Mouse (Mus musculus) thymus, postnatal 36 days (tissue): ENCODE results near the gene Ccr1l1.

Source experiments
- DNase-seq, 2 experiments: peaks; one replicate each; pipeline ENCODE4 v3.0.0; 2022; ENCODE audit warnings: mixed read lengths in 2 of 2

Ccr1l1 gene

GRCm38 (mm10) chr9:123957911-123958413, 20.2 kb downstream of the Ccr1l1 start:
- DNase-seq: no peak

GRCm38 (mm10) chr9:123956892-123957291, 21.3 kb downstream of the Ccr1l1 start:
- no peak for DNase-seq

GRCm38 (mm10) chr9:123953551-123953950, 24.7 kb downstream of the Ccr1l1 start:
- DNase-seq: no peak

- DNase-seq: no peak
These were observed 27.0 kb downstream of the Ccr1l1 start for GRCm38 (mm10) chr9:123951176-123951575.

DNA sequence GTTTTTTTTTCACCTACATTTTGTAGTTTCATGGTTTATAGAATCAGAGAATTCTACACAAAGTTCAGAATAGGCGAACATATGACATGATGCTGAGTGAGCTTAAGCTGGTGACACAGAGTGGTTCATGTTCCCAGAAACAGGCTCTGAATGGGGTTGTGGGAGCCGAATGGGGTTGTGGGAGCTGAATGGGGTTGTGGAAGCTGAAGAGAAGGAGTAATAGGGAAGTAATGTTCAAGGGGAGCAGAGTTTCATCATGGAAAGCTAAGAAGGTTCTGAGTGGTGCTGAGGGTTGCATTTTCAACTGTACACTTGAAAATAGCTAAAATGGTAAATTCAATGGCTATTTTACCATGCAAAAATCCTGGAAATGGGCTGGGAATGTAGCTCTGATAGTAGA, 28.8 kb downstream of the Ccr1l1 start:
- DNase-seq: no peak

DNA sequence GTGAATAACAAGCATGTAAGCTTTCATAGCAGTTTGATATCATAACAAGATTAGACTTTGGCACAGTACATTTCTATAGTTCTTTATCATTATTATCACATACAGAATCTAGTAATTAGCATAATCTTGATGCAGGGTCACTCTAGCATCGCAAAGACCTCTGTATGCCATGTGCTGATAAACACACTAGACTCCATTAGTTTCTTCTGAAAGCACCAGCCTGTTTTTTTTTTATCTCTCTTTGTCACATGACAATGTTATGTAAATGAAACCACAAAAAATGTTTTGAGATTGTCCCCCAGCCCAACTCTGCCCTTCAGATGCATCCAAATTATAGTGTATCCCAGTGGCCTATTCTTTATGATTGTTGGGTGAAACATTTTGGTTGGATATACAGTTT, 30.4 kb downstream of the Ccr1l1 start:
- DNase-seq: no peak

GRCm38 (mm10) chr9:123942025-123942424, 36.2 kb downstream of the Ccr1l1 start:
- no peak for DNase-seq

- no peak for DNase-seq
These were observed 36.9 kb downstream of the Ccr1l1 start for GRCm38 (mm10) chr9:123941316-123941715.

GRCm38 (mm10) chr9:123940628-123941027, 37.6 kb downstream of the Ccr1l1 start:
- DNase-seq: no peak

GRCm38 (mm10) chr9:123940168-123940567, 38.0 kb downstream of the Ccr1l1 start:
- no peak for DNase-seq

DNA sequence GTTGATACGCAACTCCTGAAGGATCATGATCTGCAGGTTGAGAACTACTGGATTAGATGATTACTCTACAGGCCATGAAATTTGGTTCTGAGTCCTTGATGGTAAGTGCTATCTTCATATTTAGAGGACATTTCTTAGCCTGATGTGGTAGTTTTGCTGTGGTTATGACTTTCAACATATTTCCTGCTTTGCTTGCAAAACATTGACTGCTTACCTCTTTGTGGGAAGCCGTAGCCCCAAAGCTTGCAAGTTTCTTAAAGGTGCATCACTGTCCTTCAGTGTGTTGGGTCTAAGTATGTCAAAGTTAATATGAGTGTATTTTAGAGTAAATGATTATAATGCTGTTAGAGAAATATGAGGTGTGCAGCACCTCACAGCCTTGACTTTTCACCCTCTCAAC, 40.2 kb downstream of the Ccr1l1 start:
- DNase-seq: no peak

DNA sequence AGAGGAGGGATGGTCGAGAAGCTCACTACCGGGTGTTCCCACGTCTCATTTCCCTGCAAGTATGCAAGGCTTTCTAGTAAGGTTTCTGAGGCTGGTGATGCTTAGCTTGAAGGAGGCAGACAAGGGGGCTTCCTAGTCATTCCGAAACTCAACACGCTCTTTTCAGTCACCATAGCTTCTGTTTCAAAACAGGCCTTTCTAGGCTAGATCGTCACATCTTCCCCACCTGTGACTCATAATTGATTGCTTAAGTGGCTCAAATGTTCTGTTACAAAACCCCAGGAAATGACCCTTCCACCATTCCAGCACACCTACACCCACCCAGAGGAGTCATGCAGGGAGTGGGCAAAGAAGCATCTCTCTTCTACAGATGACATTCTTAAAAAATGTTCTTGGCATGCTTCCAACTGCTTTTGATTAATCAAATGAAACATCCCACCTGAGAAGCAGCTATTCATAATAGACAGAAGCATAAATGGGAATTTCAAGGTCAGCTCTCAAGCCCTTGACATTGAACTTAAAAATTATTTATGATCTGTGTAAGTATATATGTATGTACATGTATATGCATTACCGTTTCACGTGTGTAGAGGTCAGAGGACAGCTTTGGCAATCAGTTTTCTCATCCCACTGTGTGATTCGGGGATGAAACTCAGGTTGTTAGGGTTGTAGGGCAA, 41.5 kb downstream of the Ccr1l1 start:
- no peak for DNase-seq

DNA sequence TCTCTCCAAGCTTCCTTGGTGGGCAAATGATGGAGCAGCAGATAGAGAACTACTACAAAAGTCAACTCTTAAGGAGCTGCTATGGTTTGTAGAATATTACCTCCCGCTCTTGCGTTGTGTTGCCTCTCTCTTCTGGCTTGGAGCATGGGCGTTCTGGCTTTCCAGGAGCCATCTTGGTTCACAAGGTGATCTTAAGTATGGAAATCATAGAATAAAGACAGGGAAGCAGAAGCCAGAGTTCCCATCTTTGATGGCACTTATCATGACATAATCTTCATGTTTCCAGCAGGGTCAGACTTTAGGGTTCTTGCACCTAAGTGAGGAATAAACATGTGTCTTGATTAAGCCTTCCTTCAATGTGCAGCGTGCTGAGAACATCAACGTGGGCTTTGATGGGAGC, 42.4 kb downstream of the Ccr1l1 start:
- no peak for DNase-seq

DNA sequence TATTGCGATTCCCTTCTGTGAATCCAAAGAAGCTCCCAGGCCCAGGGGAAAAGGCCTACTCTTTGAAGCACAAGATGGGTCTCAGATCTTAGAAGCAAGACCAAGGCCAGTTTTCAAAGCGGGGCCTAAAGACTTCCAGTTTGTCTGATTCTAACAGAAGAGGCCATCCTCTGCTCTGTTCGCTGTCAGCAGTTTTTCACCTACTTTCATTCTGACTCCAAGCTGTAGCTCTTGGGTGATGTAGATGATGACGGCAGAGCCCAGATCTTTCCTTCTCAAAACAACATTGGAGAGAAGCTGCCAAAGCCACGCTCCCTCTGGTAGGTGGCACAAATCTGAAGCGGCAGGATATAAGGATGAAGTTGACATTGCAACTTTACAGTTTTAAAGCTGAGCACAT, 42.9 kb downstream of the Ccr1l1 start:
- no peak for DNase-seq

DNA sequence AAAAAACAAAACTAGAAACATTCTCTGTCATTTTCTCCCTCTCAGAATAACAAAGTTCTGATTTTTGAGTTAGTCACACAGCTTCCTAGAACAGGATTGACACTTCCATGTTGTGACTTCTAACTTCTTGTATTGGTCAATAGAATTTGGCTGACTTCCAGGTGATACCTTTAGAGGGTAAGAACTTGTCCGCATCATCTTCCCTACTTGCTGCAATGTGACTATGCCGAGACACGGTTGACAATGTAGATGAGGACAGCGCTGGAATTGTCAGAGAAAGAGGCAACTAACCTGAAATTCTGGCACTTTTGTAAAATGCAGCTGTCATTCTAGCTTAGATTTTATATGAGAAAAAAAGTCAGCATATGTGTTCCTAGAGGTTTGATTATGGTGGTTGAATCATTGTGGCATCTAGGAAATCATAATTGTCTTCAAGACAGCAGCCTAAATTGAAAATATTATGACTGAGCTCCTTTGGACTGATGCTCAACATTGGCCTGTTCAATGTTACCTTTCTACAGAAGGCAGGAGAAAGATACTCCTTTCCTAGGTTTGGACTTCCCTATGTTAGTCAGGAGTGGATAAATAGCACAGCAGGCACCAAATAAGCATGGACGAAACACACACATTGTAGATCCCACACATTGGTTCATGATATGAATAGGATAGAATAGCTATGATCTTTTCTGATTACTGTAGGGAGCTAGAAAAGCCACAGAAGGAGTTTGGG, 44.3 kb downstream of the Ccr1l1 start:
- no peak for DNase-seq

DNA sequence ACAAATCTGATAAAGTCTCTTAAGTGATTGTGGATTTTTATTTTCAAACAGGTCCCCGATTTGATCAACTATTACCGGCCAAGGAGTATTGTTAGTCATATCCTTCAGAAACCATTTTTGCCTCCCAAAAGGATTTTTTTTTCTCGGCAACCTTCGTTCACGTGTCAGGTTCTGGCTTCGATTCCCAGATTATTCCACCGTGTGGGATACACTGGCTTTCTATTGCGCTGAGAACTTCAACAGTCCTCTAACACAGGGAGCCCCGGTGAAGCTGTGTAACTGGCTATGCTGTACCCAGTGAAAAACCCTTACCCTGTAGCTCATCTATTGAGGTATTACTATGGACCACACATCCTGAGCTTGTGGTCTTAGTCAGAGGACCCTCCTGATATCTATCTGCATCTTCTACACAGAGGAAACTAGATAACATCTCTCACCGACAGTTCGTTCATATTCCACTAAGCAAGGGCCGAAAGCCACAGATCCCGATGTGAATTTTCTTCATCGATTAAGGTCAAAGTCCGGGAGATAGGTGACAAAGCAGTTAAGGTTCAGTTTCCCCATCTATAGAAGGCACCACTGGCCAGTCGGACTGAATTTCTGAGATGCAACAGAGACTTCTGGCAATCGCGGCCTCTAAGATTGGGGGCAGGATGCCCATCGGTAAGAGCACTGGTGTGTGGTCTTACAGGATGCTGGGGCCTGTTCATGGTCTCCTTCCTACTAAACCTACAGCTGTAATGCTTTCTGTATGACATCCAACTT, 45.1 kb downstream of the Ccr1l1 start:
- no peak for DNase-seq

DNA sequence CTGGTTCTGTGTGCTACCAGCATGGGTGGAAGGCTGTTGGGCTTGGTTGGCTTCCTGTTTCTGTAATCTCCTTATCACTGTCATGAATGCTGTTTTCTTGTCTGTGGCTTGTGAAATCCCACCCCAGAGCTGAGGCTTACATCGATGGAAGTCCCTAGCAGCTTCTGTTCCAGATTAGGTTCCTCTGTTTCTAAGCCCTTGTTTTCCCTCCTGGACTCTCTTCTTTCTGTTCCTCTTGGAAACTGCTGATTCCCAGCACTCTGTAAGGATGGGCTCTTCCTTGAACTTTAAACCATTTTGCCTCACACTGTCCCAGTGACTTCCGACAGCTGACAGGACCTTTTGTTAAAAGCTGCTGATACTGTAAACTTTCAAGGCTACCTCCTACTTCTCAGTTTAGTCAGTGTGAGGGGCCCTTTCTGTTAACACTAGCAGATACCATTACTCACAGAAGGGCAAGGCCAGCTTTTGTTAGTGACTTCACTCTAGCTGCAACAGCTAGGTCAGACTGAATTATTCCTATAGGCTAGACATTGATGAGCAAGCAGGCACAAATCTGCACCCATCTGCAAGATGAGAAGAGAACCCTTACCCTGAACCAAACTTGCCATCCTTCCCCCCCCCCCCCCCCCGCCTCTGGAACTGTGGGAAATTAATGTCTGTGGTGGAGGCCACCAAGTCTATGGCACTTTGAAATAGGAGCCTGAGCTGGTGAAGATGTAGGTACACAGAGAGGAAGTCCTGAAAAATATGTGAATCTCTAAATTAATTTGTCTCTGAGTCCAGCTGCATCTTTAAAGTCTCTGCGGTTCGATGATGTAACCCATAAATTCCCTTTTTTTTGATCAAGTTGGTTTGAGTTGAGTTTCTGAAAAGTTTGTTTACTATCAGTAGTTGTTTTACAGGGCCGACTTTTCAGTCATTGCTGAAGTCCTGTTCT, 46.2 kb downstream of the Ccr1l1 start:
- DNase-seq: peak; percentile 15 to 32

DNA sequence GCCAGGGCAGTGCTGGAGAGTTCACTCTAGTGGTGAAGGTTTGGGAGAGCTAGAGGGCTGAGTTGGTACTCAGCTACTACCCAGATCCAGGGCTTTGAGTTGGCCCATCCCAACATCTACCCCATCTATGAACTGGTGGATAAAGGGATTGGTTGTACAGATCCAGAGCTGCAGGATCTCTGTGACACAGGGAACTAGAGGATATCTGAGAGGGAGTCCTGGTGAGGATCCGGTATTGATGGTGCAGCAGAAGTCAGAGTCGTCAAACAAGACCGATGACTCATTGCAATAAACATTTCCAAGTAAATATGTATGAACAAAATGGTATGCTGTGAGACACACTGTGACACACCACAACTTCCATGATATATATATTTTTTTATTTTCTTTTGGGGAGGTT, 47.3 kb downstream of the Ccr1l1 start:
- DNase-seq: no peak

GRCm38 (mm10) chr9:123930476-123930875, 47.7 kb downstream of the Ccr1l1 start:
- DNase-seq: peak in 1 of 2 experiments; percentile 15

DNA sequence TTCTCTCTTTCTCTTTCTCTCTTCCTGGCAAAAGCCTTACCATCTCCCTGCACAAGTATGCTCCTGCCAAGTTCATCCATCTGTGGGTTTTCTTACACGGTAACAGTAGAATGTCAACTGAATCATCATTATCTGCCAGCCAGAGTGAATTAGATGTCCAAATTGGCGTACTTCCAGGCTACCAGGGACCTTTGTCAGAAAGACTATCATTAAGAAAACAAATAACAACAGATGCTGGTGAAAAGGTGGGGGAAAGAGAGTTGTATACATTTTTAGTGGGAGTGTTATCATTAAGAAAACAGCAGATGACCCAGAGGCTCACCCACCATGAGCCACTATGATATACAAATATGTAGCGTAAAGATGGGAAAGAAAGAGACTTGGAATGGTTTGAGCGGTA, 48.3 kb downstream of the Ccr1l1 start:
- DNase-seq: no peak

DNA sequence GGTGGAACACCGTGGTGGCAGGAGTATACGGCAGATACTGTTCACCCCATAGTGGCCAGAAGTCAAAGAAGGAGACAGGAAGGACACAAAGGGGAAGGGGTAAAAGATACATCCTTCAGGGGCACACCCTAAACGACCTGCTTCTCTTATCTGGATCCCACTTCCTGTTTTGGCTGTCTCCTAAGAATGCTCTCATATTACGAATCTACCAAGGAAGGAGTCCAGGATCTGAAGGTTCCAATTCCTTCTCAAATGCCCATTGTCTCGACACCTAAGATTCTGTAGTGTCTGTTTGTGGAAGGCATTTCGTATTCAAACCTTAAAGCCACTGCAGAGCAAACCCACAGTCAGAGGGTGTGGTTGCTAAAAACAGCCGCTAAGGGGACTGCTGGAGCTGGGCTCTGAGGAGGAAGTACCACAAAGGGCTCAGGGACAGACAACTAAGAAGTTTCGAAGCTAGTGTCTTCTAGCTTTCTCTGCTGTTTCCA, 49.4 kb downstream of the Ccr1l1 start:
- peak; percentile 65 to 76 for DNase-seq

DNA sequence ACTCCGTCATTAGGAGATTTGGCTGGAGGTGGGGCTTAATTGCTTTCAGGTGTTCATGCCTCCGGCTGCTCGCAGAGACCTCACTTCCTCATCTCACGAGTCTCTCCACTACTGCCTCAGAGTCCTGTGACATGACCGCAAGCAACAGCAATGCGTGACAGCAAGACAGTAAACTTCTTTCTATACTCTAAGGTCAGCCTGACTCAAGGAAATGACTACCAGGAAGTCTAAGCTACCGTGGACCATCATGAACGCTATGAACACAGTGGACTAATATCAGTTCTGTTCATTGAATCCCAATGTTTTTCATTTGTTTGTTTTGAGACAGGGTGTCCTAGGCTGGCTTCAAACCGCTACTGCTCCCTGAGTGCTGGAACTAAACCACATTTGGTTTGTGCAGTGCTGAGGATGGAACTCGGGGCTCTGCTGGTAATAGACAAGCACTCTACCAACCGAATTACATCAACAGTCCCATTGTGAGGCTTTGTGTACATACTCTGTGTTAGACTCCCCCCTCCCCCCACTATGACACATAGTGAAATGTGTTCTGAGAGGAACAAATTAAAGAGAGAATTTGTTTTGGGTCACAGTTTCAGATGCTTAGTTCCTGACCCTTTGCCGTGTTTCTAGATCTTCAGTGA, 50.0 kb downstream of the Ccr1l1 start:
- DNase-seq: peak; percentile 54 to 66
